Mouse (Mus musculus) heart, embryonic 14.5 days (tissue): ENCODE data around the gene Gm7257. TPM values are rescaled to one million over a fixed set of nuclear protein-coding genes. Genes with fewer than 3 reads are reported as not detected.

ENCODE experiments used
- ATAC-seq: fragments of 200-750 bp; cut with Nextera tagmentation; 2 replicates; pipeline ENCODE4 v1.8.0; 2017; ENCODE audit warnings: low read depth, moderate TSS enrichment; ENCODE audit not compliant: insufficient number of reproducible peaks, insufficient read depth, low FRiP score
- H3K27ac ChIP-seq, 2 experiments: fragments of 200-500 bp in 1 of 2; fragments of 300-500 bp in 1 of 2; sonication (generic) in 1 of 2; replicated peaks in 1 of 2; 2 replicates each; pipeline ENCODE4 v1.5.1; 2012 to 2014; ENCODE audit warnings: low read depth in 2 of 2, low read length in 2 of 2, control low read depth in 1 of 2, mild to moderate bottlenecking in 1 of 2, mixed read lengths in 1 of 2; ENCODE audit not compliant: control insufficient read depth in 1 of 2, insufficient read depth in 1 of 2
- H3K27me3 ChIP-seq: fragments of 300-500 bp; sonication (generic); 2 replicates; pipeline ENCODE4 v1.6.1; 2014; ENCODE audit warnings: mild to moderate bottlenecking, low read length, control low read depth; ENCODE audit not compliant: control insufficient read depth, insufficient read depth
- H3K36me3 ChIP-seq: fragments of 300-500 bp; sonication (generic); 2 replicates; pipeline ENCODE4 v1.6.1; 2014; ENCODE audit warnings: mild to moderate bottlenecking, control low read depth, low read length, mixed read lengths; ENCODE audit not compliant: control insufficient read depth, insufficient read depth
- H3K4me1 ChIP-seq, 2 experiments: fragments of 200-500 bp in 1 of 2; fragments of 300-500 bp in 1 of 2; sonication (generic) in 1 of 2; 2 replicates each; pipeline ENCODE4 v1.6.1; 2012 to 2014; ENCODE audit warnings: low read length in 2 of 2, control low read depth in 1 of 2, mixed read lengths in 1 of 2; ENCODE audit not compliant: control insufficient read depth in 2 of 2, insufficient read depth in 2 of 2
- H3K4me2 ChIP-seq: fragments of 300-500 bp; sonication (generic); 2 replicates; pipeline ENCODE4 v1.6.1; 2014; ENCODE audit warnings: mild to moderate bottlenecking, low read length
- H3K4me3 ChIP-seq, 2 experiments: fragments of 200-500 bp in 1 of 2; fragments of 300-500 bp in 1 of 2; sonication (generic) in 1 of 2; 2 replicates each; pipeline ENCODE4 v1.5.1; 2012 to 2014; ENCODE audit warnings: low read length in 2 of 2, mild to moderate bottlenecking in 2 of 2, control low read depth in 1 of 2, low read depth in 1 of 2, moderate library complexity in 1 of 2; ENCODE audit not compliant: control insufficient read depth in 1 of 2, insufficient read depth in 1 of 2
- H3K9ac ChIP-seq: fragments of 300-500 bp; sonication (generic); 2 replicates; pipeline ENCODE4 v1.6.1; 2014; ENCODE audit warnings: mild to moderate bottlenecking, low read length
- H3K9me3 ChIP-seq: fragments of 300-500 bp; sonication (generic); 2 replicates; pipeline ENCODE4 v1.6.1; 2016; ENCODE audit warnings: low read length, control low read depth; ENCODE audit not compliant: control insufficient read depth
- WGBS: fragments of 180-500 bp; shearing (Covaris S2); extraction: QIAGEN DNeasy Blood & Tissue Kit; methylation state at CpG from one replicate; pipeline ENCODE4 v1.1.7; 2014; 5-methylcytosine and 5-hydroxymethylcytosine counted together
- polyA plus RNA-seq: library from polyadenylated mRNA; unstranded; fragments of >200 nt; fragmentation: Nextera tagmentation; extraction: Ambion mirVana; gene quantifications from 2 replicates; pipeline ENCODE4 v1.2.1, GENCODE M21; 2014

The Gm7257 gene
- not detected in 2 replicates for polyA plus RNA-seq

DNA sequence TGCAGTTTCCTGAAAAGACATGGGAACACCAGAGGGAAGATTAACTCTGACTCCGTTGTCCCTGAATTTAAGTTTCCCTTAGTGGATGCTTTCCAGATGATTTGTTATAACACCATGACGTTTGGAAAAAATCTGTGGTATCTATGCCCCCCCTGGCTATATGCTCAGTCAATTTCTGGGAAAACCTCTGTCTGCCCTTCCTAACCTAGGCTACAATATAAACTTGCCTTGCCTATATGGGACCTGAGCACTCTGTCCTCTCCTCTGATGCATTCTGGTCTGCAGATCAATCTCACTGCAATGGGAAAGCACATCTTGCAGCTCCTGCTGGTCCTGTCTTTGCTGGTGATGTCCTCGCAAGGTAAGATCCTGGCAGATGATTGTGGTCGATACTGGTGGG, at the start of gene Gm7257:
Gm7257 (plus strand) TSS at position 301 of the 400 bp plus-strand sequence.
- Histone ChIP-seq H3K4me3 (no peak within 1 kb of the TSS), H3K36me3 (no peaks in the 10 kb centered on the region), H3K4me2 (no peak within 1 kb of the TSS), H3K9me3 (no peaks in the 10 kb centered on the region), H3K4me1 (no peaks in the 10 kb centered on the region), H3K27ac (no peak within 1 kb of the TSS), H3K27me3 (no peaks in the 10 kb centered on the region), H3K9ac (no peak within 1 kb of the TSS)
- 69% methylated on average over 4 of the region's 4 CpGs for WGBS
- ATAC-seq, result no peak

GRCm38 (mm10) chr9:36402991-36403390, 28.7 kb upstream of the Gm7257 start:
- Histone ChIP-seq H3K27me3 (no peaks in the 10 kb centered on the region), H3K4me3 (no peak overlapping the region), H3K9ac (no peak overlapping the region), H3K27ac (no peak overlapping the region), H3K9me3 (no peaks in the 10 kb centered on the region; the same call in 1 of the 2 replicates), H3K4me2 (no peak overlapping the region), H3K4me1 (no peaks in the 10 kb centered on the region), H3K36me3 (no peaks in the 10 kb centered on the region)
- WGBS, result 44% methylated on average over 2 of the region's 2 CpGs
- ATAC-seq, result no peak

DNA sequence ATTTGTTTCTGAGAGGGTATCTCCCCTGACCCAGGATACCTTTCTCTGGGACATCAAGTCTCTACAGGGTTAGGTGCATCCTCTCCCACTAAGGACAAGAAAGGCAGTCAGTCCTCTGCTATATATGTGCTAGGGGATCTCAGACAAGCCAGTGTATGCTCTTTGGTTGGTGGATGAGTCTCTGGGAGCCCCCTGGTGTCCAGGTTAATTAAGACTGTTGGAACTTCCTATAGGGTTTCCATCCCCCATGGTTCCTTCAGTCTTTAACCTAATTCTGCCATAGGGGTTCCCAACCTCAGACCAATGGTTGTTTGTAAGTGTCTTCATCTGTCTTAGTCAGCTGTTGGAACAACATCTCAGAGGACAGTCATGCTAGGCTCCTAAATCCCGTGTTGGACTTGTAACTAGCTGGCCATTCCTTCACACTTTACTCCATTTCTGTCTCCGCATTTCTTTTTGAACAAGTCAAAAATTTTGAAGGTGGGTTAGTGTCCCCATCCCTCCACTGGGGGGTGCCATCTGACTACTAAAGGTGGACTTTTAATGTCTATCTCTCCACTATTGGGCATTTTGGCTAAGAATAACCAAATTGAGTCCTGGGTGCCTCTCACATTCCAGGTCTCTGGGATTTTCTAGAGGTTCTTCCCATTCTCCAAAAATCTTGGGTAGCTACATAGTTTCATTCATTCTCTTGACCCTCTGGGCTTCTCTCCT, 3.5 kb downstream of the Gm7257 start:
- 43% methylated on average over 2 of the region's 2 CpGs for WGBS
- H3K9ac ChIP-seq, result no peak overlapping the region

GRCm38 (mm10) chr9:36475338-36475737, 43.7 kb downstream of the Gm7257 start, which contains the start of gene Gm9513:
Gene Gm9513, plus strand, starts transcription at chr9:36475638.
- no peaks in the 10 kb centered on the region for H3K4me1 ChIP-seq
- no peaks in the 10 kb centered on the region for H3K27me3 ChIP-seq
- ATAC-seq, result no peak
- no peak within 1 kb of the TSS for H3K4me3 ChIP-seq
- H3K4me2 ChIP-seq, result no peak within 1 kb of the TSS
- 50% methylated on average over 3 of the region's 3 CpGs for WGBS
- H3K9me3 ChIP-seq, result 0 out of 2 replicates have a peak, but pooled peaks cover 7% of the 10 kb centered on the region
- H3K9ac ChIP-seq, result no peak within 1 kb of the TSS
- H3K36me3 ChIP-seq, result no peaks in the 10 kb centered on the region
- H3K27ac ChIP-seq, result no peak within 1 kb of the TSS

More for the DNA sequence above, 3.5 kb downstream of the Gm7257 start:
- Histone ChIP-seq H3K27ac (no peak overlapping the region), H3K27me3 (no peaks in the 10 kb centered on the region), H3K4me1 (no peaks in the 10 kb centered on the region), H3K36me3 (no peaks in the 10 kb centered on the region), H3K4me2 (no peak overlapping the region), H3K9me3 (no peaks in the 10 kb centered on the region), H3K4me3 (no peak overlapping the region)
- no peak for ATAC-seq

Other genes starting within 250 kb of the Gm7257 start
- gene Gm9513, start 43.8 kb downstream of the Gm7257 start, polyA plus RNA-seq, result not detected in 2 replicates
- gene Gm5615, start 110.1 kb downstream of the Gm7257 start, polyA plus RNA-seq, result not detected in 2 replicates
- not detected in 2 replicates for gene Gm17689, start 150.8 kb downstream of the Gm7257 start, polyA plus RNA-seq
- gene A630095E13Rik, start 211.5 kb downstream of the Gm7257 start, polyA plus RNA-seq, result not detected in 2 replicates